Mouse (Mus musculus): ENCODE measurements around the gene Cfap54. TPM values are rescaled to one million over a fixed set of nuclear protein-coding genes. Genes with fewer than 3 reads are reported as not detected.

Cfap54 gene
- polyA plus RNA-seq, 1 experiment from 2014 or later = 1.5 TPM

DNA sequence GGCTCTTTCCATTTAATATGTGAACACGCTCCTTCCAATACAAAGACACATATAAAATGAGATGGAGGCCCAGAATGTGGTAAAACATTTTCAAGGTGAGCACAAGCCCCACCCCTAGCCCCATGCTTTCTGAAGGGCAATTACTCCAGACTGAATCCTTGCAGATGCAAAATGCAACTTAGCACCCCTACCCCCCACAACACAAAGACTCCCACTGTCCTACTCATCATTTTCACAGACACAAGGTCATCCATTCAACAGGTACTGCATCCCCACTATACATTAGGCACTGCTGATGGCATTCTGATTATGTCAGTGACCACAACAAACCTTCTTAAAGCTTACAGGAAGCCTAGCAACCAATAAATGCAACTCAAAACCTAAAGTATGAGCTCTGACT lies 131.4 kb downstream of the Cfap54 start:
- WGBS = 88% methylated on average over 1 of the region's 1 CpGs
- Histone ChIP-seq H3K4me3 (no peak overlapping the region), H3K36me3 (no peaks in the 10 kb centered on the region), H3K27ac (replicated peaks) (no peak overlapping the region), H3K9me3 (replicated peaks) (peaks cover 5% of the 10 kb centered on the region; the same call in 1 of the 2 replicates), H3K27me3 (ENCODE audit: low read depth, poor library complexity, severe bottlenecking) (no peaks in the 10 kb centered on the region), H3K4me1 (no peaks in the 10 kb centered on the region)
- no peak for DNase-seq (ENCODE audit: low spot score)

DNA sequence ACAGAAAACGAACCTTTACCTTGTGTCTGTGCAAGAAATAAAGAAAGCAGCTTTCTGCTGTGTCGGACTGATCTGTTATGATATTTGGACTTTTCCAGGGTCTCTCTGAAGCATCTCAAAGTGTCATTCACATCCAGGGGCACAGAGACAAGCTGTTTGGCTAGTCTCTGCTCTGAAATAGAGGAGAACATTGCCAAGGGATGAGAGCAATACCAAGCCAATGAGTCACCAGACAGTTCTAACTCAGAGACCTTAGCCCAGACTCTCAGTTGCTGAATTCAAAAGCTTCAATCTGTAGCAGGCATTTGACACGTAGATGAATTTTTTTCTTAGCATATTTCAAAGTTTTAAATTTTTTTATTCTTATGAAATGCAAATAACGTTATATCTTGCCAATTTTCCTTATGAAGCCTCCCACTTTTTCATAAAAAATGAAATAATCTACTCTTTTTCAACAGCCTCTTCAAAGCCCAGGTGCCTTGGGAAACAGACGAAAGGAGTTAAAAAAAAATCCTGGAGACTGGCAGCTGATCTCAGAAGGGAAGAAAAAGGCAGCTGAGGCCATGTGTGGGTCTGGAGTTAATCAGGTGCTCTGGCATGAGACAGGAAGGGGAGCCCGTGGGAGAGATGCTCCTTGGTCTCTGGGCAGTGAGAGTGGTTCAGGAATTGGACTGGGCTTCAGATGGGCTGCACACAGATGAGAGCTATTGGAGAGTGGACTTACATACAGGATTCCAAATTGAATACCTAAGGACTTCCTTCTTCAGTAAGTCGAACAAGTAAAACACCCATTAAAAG lies 138.4 kb downstream of the Cfap54 start:
- DNase-seq (ENCODE audit: low spot score) = no peak
- no peak overlapping the region for H3K27ac ChIP-seq (replicated peaks)
- no peaks in the 10 kb centered on the region for H3K27me3 ChIP-seq (ENCODE audit: low read depth, poor library complexity, severe bottlenecking)
- WGBS = 82% methylated on average over 7 of the region's 7 CpGs
- H3K9me3 ChIP-seq (replicated peaks) = no peaks in the 10 kb centered on the region
- no peaks in the 10 kb centered on the region for H3K4me1 ChIP-seq
- no peaks in the 10 kb centered on the region for H3K36me3 ChIP-seq
- H3K4me3 ChIP-seq = no peak overlapping the region

DNA sequence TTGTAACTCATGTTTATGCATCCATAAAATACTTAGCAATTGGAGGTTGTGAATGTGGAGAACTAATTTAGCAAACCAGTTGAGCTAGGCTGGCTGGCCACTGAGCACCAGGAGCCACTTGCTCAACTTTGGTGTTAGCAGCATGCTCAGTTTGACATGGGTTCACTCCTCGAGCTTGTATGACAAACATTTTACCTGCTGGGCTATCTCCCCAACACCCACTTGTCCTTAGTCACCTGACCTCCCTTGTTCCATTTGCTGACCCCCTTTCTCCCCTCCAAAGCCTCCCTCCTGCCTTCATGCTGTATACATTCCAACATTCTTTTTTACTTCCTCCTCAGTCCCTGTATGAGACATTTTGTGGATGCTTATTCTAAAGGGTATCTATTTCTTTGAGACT lies 139.8 kb downstream of the Cfap54 start:
- H3K4me3 ChIP-seq = no peak overlapping the region
- no peak for DNase-seq (ENCODE audit: low spot score)
- 72% methylated on average over 1 of the region's 1 CpGs for WGBS
- no peak overlapping the region for H3K27ac ChIP-seq (replicated peaks)
- H3K36me3 ChIP-seq = no peaks in the 10 kb centered on the region
- no peaks in the 10 kb centered on the region for H3K9me3 ChIP-seq (replicated peaks)
- H3K4me1 ChIP-seq = no peaks in the 10 kb centered on the region
- H3K27me3 ChIP-seq (ENCODE audit: low read depth, poor library complexity, severe bottlenecking) = no peaks in the 10 kb centered on the region

DNA sequence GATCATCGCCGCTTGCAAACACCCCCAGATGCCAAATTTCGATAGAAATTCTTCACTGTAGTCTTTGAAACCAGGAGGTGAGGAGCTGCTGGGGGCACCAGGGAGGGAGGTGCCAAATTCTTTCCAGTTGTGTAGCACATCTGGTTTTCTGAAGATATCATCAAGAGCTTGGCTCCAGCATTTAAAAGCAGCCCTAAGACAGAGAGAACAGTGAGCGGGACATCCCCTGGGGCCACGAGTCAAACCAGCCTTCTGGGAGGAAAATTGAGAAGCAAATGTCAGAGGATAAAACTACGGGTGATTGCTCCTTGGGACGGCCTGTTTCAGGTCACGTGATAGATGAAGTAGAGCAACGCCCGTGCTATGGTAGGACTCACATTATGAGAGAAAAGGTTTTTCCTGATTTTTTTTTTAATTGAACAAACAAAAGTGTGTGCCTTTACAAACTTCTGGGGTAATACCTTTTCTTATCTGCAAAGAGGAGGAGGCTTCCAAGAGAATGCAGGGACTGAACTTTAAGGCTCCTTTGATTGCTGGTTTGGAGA lies 143.6 kb downstream of the Cfap54 start:
- Histone ChIP-seq H3K4me3 (no peak overlapping the region), H3K36me3 (no peaks in the 10 kb centered on the region), H3K9me3 (replicated peaks) (no peaks in the 10 kb centered on the region), H3K4me1 (peaks cover 4% of the 10 kb centered on the region; the same call in 1 of the 2 replicates), H3K27me3 (ENCODE audit: low read depth, poor library complexity, severe bottlenecking) (no peaks in the 10 kb centered on the region), H3K27ac (replicated peaks) (no peak overlapping the region)
- 76% methylated on average over 10 of the region's 10 CpGs for WGBS
- DNase-seq (ENCODE audit: low spot score) = no peak

DNA sequence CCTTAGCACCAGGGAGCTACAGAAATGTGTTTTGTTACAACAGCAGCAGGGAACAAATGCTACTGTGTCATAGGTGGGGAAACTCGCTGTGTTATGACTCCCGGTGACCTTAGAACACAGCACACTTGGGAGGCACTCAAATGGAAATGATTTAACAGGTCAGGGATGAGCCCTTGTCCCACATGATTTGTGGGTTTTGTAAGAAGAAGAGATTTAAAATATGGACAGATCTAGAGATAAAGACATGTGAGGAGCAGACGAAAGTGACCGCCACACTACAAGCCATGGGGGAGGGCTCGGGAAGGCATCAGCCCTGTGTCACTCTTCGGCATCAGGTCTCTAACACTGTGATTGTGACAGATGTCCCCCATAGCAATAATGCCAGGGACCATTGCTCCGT lies 144.3 kb downstream of the Cfap54 start:
- Histone ChIP-seq H3K4me3 (no peak overlapping the region), H3K9me3 (replicated peaks) (no peaks in the 10 kb centered on the region), H3K4me1 (peaks cover 4% of the 10 kb centered on the region; the same call in 1 of the 2 replicates), H3K36me3 (no peaks in the 10 kb centered on the region), H3K27ac (replicated peaks) (no peak overlapping the region), H3K27me3 (ENCODE audit: low read depth, poor library complexity, severe bottlenecking) (no peaks in the 10 kb centered on the region)
- DNase-seq (ENCODE audit: low spot score) = no peak
- 80% methylated on average over 7 of the region's 7 CpGs for WGBS

DNA sequence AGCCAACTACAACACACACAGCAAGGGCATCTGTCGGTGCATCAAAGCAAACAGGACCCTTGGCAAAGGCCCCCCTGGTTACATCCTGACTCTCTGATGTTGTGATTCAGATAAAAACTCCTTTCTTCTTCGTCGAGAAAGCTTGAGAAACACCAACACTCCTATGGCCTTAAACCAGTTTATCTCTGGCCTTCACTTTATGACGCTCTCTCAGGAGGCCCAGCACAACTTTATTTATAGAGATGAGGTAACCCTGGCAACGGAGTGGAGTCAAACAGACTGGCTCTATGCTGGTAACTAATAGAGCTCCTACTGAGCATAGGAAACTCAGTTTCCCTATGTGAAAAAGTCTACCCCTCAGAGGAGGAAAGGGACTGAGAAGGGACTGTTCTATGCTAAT lies 146.9 kb downstream of the Cfap54 start:
- no peak overlapping the region for H3K27ac ChIP-seq (replicated peaks)

DNA sequence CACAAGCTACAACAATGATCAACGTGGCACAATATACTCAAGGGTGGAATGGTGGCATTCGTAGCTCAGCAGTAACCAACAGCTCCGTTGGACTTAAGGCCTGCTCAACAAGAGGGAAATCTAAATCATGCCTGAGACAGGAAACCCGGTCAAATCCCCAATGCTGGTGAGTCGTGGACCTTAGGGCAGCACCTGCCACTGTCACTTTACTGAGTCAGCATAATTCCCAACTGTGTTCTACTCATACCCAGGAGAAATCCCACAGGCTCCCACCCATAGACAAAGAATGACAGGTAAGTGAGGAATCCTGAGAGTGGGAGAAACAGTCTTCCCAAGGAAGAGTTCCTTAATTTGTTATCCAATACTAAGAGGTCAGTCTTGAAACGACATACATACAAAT lies 147.8 kb downstream of the Cfap54 start:
- Histone ChIP-seq H3K9me3 (replicated peaks) (no peaks in the 10 kb centered on the region), H3K4me3 (no peak overlapping the region), H3K27ac (replicated peaks) (no peak overlapping the region), H3K36me3 (no peaks in the 10 kb centered on the region), H3K27me3 (ENCODE audit: low read depth, poor library complexity, severe bottlenecking) (no peaks in the 10 kb centered on the region), H3K4me1 (peaks cover 4% of the 10 kb centered on the region; the same call in 1 of the 2 replicates)
- 84% methylated on average over 6 of the region's 6 CpGs for WGBS
- no peak for DNase-seq (ENCODE audit: low spot score)

More for the DNA sequence above, 146.9 kb downstream of the Cfap54 start:
- Histone ChIP-seq H3K4me3 (no peak overlapping the region), H3K9me3 (replicated peaks) (no peaks in the 10 kb centered on the region), H3K36me3 (no peaks in the 10 kb centered on the region), H3K27me3 (ENCODE audit: low read depth, poor library complexity, severe bottlenecking) (no peaks in the 10 kb centered on the region), H3K4me1 (peaks cover 4% of the 10 kb centered on the region; the same call in 1 of the 2 replicates)
- WGBS = 63% methylated on average over 5 of the region's 5 CpGs
- no peak for DNase-seq (ENCODE audit: low spot score)

DNA sequence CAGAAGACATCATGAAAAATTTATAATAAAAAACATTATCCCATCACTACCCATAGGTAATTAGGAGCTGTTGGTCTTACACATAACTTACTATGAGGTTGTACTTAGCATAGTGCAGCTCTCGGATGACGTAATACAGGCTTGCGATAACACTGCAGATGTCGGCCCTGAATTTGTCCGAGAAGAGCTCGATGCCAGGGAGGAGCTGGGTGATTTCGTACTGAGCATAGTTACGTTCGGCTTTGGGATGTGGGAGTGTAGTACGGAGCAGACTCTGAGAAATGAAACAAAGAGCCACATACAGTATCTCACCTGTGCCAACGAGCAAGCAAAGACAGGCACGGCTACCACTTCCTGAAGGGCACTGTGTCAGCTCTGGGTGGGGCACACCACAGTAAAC lies 149.0 kb downstream of the Cfap54 start:
- no peak overlapping the region for H3K4me3 ChIP-seq
- no peak for DNase-seq (ENCODE audit: low spot score)
- H3K27ac ChIP-seq (replicated peaks) = no peak overlapping the region
- H3K9me3 ChIP-seq (replicated peaks) = no peaks in the 10 kb centered on the region
- no peaks in the 10 kb centered on the region for H3K36me3 ChIP-seq
- H3K27me3 ChIP-seq (ENCODE audit: low read depth, poor library complexity, severe bottlenecking) = no peaks in the 10 kb centered on the region
- peaks cover 4% of the 10 kb centered on the region; the same call in 1 of the 2 replicates for H3K4me1 ChIP-seq
- 94% methylated on average over 12 of the region's 12 CpGs for WGBS

DNA sequence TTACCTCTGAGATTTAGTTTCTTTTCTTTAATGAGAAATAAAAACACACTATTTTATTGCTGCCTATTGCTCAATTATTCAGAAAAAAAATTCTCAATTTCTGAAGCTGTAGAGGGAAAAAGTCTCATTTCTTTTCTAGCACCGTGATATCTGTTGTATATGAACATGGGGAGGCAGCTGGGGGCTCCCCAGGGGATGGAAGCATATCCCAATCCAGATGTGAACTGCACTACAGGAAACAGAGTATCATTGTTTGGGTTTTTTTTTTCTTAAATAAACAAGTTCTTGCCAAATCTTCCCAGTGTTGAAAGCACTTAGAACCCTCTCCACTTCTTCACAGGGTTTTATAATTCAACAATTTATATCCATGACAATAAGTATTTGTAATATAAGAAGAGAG lies 151.4 kb downstream of the Cfap54 start:
- H3K27ac ChIP-seq (replicated peaks) = no peak overlapping the region
- no peak overlapping the region for H3K4me3 ChIP-seq
- no peaks in the 10 kb centered on the region for H3K27me3 ChIP-seq (ENCODE audit: low read depth, poor library complexity, severe bottlenecking)
- WGBS = 82% methylated on average over 1 of the region's 1 CpGs
- H3K9me3 ChIP-seq (replicated peaks) = no peaks in the 10 kb centered on the region
- no peaks in the 10 kb centered on the region for H3K36me3 ChIP-seq
- H3K4me1 ChIP-seq = peaks cover 4% of the 10 kb centered on the region; the same call in 1 of the 2 replicates
- no peak for DNase-seq (ENCODE audit: low spot score)

DNA sequence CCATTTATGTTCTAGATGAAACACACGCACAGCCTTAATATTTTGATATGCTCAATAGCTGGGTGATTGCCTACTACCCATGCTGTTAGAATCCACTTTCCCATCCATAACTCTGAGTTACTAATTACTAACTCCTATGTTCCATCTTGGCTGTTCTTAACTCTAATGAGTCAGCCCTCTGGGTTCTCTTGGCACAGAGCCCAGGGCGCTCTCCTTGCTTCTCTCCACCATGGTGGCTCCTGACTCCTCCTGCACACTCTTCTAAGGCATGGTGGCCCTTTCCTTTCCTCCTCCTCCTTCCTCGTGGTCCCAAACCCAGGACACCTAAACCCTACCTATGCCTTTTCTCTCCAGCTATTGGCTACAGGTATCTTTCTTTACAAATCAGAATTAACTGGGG lies 153.2 kb downstream of the Cfap54 start:
- no peaks in the 10 kb centered on the region for H3K27me3 ChIP-seq (ENCODE audit: low read depth, poor library complexity, severe bottlenecking)
- 91% methylated on average over 3 of the region's 3 CpGs for WGBS
- H3K4me3 ChIP-seq = no peak overlapping the region
- H3K9me3 ChIP-seq (replicated peaks) = no peaks in the 10 kb centered on the region
- no peak overlapping the region for H3K27ac ChIP-seq (replicated peaks)
- H3K4me1 ChIP-seq = no peaks in the 10 kb centered on the region
- DNase-seq (ENCODE audit: low spot score) = no peak
- no peaks in the 10 kb centered on the region for H3K36me3 ChIP-seq

DNA sequence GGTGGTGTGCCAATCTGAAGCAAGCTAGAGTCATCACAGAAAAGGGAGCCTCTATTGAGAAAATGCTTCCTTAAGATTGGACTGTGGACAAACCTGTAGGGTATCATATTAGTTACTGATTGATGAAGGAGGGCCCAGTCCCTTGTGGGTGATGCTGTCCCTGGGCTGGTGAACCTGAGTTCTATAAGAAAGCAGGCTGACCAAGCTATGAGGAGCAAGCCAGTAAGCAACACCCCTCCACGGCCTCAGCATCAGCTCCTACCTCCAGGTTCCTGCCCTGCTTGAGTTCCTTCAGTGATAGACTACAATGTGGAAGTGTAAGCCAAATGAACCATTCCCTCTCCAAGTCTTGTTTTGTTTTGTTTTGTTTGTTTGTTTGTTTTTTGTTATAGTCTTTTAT lies 162.9 kb downstream of the Cfap54 start:
- DNase-seq (ENCODE audit: low spot score) = no peak
- no peak overlapping the region for H3K27ac ChIP-seq (replicated peaks)
- no peaks in the 10 kb centered on the region for H3K27me3 ChIP-seq (ENCODE audit: low read depth, poor library complexity, severe bottlenecking)
- H3K4me3 ChIP-seq = no peak overlapping the region
- no peaks in the 10 kb centered on the region for H3K9me3 ChIP-seq (replicated peaks)
- H3K4me1 ChIP-seq = no peaks in the 10 kb centered on the region
- WGBS = 75% methylated on average over 1 of the region's 1 CpGs
- no peaks in the 10 kb centered on the region for H3K36me3 ChIP-seq

DNA sequence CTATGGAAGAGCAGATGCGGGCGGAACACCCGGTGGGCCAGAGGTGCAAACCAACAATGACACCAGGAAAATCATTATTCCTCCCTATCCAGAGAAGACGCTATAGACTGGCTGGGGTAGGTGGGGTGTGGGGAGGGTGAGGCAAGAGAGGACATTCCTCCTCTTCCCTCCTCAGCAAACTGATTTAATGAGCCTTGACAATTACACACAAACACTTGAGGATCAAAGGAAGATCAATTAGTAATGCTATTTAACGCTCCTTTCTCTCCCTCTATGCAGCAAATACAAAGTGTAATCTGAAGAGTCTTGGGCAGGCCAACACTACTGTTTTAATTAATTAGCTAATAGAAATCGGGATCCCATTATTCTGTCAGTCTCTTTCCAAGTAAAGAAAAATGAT lies 174.2 kb downstream of the Cfap54 start:
- Histone ChIP-seq H3K27me3 (ENCODE audit: low read depth, poor library complexity, severe bottlenecking) (no peaks in the 10 kb centered on the region), H3K27ac (replicated peaks) (no peak overlapping the region)
- no peak for DNase-seq (ENCODE audit: low spot score)

DNA sequence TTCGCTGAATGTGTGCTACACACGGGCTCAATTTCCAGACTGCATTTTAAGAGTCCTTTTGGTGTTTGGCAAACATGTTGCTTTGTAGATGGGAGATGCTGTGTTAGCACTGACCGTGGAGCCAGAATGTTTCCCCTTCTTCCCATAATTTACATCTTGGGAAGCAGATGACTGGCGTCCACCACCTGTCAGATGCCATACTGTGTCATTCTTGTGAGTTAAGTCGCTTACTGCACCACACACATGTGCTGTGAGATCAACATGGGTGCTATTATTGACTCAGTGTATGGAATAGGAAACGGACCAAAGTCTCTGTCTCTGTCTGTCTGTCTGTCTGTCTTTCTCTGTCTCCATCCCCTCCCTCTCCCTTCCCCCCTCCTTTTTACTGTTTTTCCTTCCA lies 193.0 kb downstream of the Cfap54 start:
- 82% methylated on average over 6 of the region's 6 CpGs for WGBS
- H3K27me3 ChIP-seq (ENCODE audit: low read depth, poor library complexity, severe bottlenecking) = no peaks in the 10 kb centered on the region
- H3K4me3 ChIP-seq = no peak overlapping the region
- no peaks in the 10 kb centered on the region for H3K36me3 ChIP-seq
- no peak overlapping the region for H3K27ac ChIP-seq (replicated peaks)
- no peaks in the 10 kb centered on the region for H3K4me1 ChIP-seq
- H3K9me3 ChIP-seq (replicated peaks) = no peaks in the 10 kb centered on the region
- no peak for DNase-seq (ENCODE audit: low spot score)

More for the DNA sequence above, 174.2 kb downstream of the Cfap54 start:
- Histone ChIP-seq H3K4me3 (no peak overlapping the region), H3K36me3 (no peaks in the 10 kb centered on the region), H3K9me3 (replicated peaks) (no peaks in the 10 kb centered on the region), H3K4me1 (peaks cover 16% of the 10 kb centered on the region)
- 58% methylated on average over 6 of the region's 6 CpGs for WGBS

Data from midbrain, embryonic 10.5 days (tissue).